Mouse (Mus musculus) lung, adult 2 months (tissue): ENCODE measurements at regions not wholly inside any gene's neighbourhood (a gene's known extent, or its start where the extent isn't known, plus 50 kb on each side); places are given as distances from the start of the nearest gene placed in this dataset.

Experiments
- CTCF ChIP-seq: fragments of 200-500 bp; IDR thresholded peaks from 2 replicates; pipeline ENCODE4 v1.5.1; 2011; ENCODE audit warnings: mild to moderate bottlenecking, low read length, control low read depth; ENCODE audit not compliant: insufficient read depth
- POLR2A ChIP-seq: fragments of 200-500 bp; IDR thresholded peaks from 2 replicates; pipeline ENCODE4 v1.6.1; 2011; ENCODE audit warnings: low read depth, mild to moderate bottlenecking, control low read depth, low read length, borderline replicate concordance; ENCODE audit errors: extremely low read depth

DNA sequence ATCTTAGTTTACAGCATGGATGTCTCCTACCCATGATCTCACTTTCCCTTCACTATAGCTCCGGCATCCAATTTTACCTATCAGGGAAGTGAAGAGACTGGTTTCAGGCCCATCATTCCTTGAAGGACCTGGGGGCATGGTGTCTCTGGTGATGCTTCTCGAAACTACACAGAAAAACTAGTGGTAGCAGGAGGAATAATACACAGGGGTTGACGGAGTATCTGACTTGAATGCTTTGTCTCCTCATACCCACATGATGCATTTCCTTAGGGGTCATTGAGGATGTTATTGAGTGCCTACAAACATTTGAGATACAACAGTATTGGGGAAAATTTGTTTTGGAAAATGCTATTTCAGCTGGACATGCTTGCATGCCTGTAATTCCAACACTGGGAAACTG, 253.0 kb upstream of the 4930412O13Rik start:
- TF ChIP-seq POLR2A: no peak
- no peak for TF ChIP-seq CTCF
